Mouse (Mus musculus): ENCODE data around the gene Fuom.

The Fuom gene

DNA sequence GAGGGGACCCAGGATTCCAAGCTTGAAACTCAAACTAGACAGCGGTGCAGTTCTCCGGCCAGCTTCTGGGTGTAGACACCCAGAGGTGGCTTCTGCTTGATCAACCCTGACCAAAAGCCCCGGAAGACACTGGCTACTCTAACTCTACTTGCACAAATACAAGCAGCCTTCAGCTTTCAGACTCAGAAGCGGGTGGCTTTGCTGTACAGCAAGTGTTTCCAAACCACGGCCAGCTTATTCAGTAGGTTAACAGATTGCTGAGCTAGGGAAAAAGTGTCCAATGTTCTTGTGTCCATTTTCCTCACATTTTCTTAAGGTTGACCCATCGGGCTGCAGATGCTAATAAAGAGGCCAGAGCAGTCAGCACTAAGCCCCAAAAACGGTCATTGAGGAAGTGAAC is 43.7 kb downstream of the Fuom start:
- no peak for DNase-seq (ENCODE audit: inconsistent age in 2 of 2, low spot score in 1 of 2)

GRCm38 (mm10) chr7:140057413-140058407 is 44.5 kb downstream of the Fuom start:
- peak in 1 of 2 experiments; percentile 59 for DNase-seq (ENCODE audit: inconsistent age in 2 of 2, low spot score in 1 of 2)

DNA sequence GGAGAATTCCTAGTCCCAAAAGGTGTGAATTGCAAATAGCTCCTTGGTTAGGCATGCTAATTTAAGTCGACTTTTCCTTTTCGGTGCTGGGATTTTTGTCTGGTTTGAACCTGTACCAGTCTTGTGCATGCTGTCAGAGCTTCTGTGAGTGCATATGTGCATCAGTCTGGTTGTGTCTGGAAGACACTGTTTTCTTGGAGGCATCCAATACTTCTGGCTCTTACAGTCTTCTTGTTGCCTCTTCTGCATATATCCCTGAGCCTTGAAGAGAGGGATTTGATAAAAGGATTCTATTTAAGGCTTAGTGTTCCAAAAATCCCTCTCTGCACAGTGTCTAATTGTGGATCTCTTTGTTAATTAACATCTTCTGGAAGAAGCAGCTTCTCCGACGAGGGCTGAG is 48.1 kb downstream of the Fuom start:
- no peak for DNase-seq (ENCODE audit: inconsistent age in 2 of 2, low spot score in 1 of 2)

GRCm38 (mm10) chr7:140049115-140049689 is 53.0 kb downstream of the Fuom start:
- DNase-seq (ENCODE audit: inconsistent age in 2 of 2, low spot score in 1 of 2): peak; percentile 30 to 78

DNA sequence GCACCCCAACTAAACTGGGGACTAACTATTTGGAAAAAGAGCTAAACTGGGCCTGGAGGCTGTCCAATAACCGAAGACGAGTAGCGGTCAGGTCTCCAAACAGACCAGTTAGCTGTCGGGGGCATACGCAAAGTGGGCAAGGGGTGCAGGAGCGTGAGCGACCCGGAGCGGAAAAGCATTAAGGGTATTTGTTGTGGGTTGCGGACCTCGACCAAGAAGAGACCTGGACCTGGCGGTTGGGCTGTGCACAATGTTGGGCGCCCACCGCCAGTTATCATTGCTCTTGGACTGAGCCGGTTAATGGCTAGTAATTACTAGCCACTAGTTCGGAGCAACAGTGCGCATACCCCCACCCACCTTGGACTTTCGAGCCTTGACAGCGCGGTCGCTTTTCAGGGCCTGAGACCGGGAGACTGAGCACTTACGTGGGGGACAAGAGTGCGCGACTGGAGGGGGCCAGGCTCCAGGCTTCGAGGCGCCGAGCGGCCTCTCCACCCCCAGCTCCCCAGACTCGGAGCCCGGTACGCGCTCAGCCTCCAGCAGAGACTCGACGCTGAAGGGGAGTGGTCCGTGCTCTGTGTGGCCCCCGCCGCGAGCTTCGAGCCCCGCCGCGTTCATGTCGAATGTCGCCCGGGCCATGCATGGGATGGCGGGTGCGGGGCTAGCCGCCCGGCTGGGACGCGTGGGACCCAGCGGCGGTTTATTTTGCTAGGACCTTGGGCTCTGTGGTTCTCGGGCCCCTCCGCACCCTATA is 53.7 kb downstream of the Fuom start, which contains the start of gene Msx3:
TSS of gene Msx3 (minus strand) at position 729 of the 754 bp plus-strand sequence.
- DNase-seq (ENCODE audit: inconsistent age in 2 of 2, low spot score in 1 of 2): no peak

DNA sequence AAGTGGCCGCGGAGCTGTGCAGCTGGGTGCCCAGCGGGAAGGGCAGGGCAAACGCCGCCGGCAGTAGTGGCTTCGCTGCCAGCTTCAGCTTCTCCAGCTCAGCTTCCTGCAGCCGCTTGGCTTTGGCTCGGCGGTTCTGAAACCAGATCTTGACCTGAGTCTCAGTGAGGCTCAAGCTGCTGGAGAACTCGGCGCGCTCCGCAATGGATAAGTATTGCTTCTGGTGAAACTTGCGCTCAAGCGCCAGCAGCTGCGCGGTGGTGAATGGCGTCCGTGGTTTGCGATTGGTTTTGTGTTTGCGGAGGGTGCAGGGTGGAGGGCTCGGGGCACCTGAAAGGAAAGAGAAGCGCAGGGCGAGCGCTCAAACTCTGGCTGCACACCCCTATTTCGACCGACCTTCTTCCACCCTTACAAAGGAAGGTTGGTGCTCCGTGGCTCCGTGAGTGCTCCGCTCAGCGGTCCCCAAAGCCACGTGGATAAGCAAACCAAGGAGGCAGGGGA is 54.4 kb downstream of the Fuom start:
- DNase-seq (ENCODE audit: inconsistent age in 2 of 2, low spot score in 1 of 2): peak in 1 of 2 experiments; percentile 60
